Mouse (Mus musculus) CH12.LX (cell line): Measurements from ENCODE around the gene Ugt1a2.

Experiments used
- EP300 ChIP-seq: IDR thresholded peaks from 2 replicates; pipeline ENCODE4 v1.6.1; 2011; ENCODE audit warnings: low read length, improper control_type of control experiment
- ETS1 ChIP-seq: conservative IDR thresholded peaks from 2 replicates; pipeline ENCODE4 v1.6.1; 2012; ENCODE audit warnings: low read depth, mild to moderate bottlenecking, inconsistent platforms, low read length, improper control_type of control experiment, moderate library complexity
- GABPA ChIP-seq: IDR thresholded peaks from 2 replicates; pipeline ENCODE4 v1.6.1; 2012; ENCODE audit warnings: low read depth, low read length, improper control_type of control experiment, inconsistent platforms; ENCODE audit not compliant: insufficient replicate concordance
- IRF4 ChIP-seq: IDR thresholded peaks from 2 replicates; pipeline ENCODE4 v1.6.1; 2014; ENCODE audit warnings: low read depth, mild to moderate bottlenecking, inconsistent platforms, low read length, improper control_type of control experiment
- MYC ChIP-seq: IDR thresholded peaks from 2 replicates; pipeline ENCODE4 v1.6.1; 2011; ENCODE audit warnings: low read depth, mild to moderate bottlenecking, improper control_type of control experiment, low read length
- POLR2A ChIP-seq: IDR thresholded peaks from 2 replicates; pipeline ENCODE4 v1.6.1; 2011; ENCODE audit warnings: low read depth, mild to moderate bottlenecking, improper control_type of control experiment, low read length
- SIN3A ChIP-seq: IDR thresholded peaks from 2 replicates; pipeline ENCODE4 v1.6.1; 2012; ENCODE audit warnings: low read length, improper control_type of control experiment, inconsistent platforms
- UBTF ChIP-seq: IDR thresholded peaks from 2 replicates; pipeline ENCODE4 v1.6.1; 2012; ENCODE audit warnings: low read depth, mild to moderate bottlenecking, inconsistent platforms, low read length, improper control_type of control experiment, moderate library complexity
- USF2 ChIP-seq: conservative IDR thresholded peaks from 2 replicates; pipeline ENCODE4 v1.6.1; 2011; ENCODE audit warnings: low read depth, low read length, improper control_type of control experiment

GRCm38 (mm10) chr1:88233421-88234247 is 33.2 kb downstream of the Ugt1a2 start:
- TF ChIP-seq USF2 (no peak), GABPA (no peak), ETS1 (no peak), UBTF (no peak), POLR2A (no peak), MYC (no peak), EP300 (no peak), SIN3A (no peak), IRF4 (no peak)
